Mouse (Mus musculus): Measurements from ENCODE around the gene Nr2f6. TPM values are rescaled to one million over a fixed set of nuclear protein-coding genes. Genes with fewer than 3 reads are reported as not detected.

Gene Nr2f6
- total RNA-seq, 2 experiments from 2014 or later, result 6.7 TPM; not detected in 1

DNA sequence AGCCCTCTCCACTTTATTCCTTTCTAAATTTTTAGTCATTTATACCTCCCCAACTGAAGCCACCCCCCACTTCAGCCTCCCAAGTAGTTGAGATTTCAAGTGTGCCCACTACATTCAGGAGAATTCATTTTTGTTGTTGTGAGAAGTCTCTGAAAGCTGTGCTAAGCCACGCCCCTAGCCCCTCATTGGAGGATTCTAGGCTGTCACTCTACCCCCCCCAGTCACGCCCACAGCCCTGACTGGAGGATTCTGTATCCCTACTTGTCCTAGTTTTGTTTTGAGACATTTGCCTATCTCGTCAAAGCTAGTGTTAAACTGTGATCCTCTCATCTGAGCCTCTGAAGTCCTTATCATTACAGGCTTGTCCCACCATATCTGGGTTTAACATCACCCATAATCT lies 11.1 kb upstream of the Nr2f6 start:
- ATAC-seq (replicated peaks; ENCODE audit: low FRiP score, poor library complexity, severe bottlenecking), result no peak

DNA sequence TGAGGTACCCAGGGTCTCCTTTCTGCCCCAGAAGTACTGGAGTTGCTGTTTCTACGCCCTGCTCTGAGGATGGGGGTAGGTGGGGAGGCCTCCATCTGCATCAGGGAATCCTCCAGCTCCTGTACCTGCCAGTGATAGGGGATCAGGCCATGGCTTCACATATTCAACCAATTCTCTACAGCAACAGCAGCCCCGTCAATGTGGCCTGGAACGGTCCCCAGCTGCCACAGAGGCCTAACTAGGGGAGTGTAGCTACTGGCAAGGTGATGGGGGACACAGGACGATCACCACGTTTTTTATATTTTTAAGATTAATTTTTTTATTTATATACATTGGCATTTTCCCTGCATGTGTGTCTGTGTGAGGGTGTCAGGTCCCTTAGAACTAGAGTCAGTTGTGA lies 10.6 kb upstream of the Nr2f6 start:
- no peak for ATAC-seq (replicated peaks; ENCODE audit: low FRiP score, poor library complexity, severe bottlenecking)

DNA sequence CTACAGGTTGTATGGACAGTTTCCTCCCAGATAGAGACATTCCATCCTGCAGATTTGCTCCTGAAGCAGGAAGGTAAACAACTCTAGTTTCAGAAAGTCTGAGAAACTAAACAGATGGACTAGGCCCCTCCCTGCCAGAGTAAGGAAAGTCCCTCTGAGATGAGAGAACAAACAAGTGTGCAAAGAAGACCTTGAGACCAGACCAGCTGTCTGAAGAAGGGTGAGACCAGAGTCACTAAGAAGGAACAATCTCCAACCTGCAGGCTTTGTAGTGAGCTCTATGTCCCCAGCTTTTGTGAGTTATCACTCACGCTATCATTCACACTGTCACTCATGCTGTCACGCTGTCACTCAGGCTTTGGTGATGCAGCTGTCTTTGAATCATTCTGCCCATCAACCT lies 9.9 kb upstream of the Nr2f6 start:
- ATAC-seq (replicated peaks; ENCODE audit: low FRiP score, poor library complexity, severe bottlenecking), result no peak

DNA sequence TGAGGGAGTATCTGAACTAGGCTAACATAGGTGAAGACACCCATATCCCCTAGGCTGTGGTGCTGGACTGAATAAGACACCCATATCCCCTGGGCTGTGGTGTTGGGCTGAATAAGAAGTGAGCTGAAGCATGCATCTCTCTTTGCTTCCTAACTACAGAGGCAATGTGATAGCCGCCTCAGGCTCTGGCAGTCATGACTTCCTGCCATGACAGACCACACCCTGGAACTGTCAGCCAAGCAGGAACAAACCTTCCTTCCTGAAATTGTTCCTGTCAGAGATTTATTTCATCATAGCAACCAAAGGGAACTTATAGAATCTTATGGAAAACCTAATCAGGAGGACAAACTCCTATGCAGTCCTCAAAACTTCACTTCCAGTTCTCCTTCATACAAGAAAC lies 6.5 kb upstream of the Nr2f6 start:
- no peak for ATAC-seq (replicated peaks; ENCODE audit: low FRiP score, poor library complexity, severe bottlenecking)

DNA sequence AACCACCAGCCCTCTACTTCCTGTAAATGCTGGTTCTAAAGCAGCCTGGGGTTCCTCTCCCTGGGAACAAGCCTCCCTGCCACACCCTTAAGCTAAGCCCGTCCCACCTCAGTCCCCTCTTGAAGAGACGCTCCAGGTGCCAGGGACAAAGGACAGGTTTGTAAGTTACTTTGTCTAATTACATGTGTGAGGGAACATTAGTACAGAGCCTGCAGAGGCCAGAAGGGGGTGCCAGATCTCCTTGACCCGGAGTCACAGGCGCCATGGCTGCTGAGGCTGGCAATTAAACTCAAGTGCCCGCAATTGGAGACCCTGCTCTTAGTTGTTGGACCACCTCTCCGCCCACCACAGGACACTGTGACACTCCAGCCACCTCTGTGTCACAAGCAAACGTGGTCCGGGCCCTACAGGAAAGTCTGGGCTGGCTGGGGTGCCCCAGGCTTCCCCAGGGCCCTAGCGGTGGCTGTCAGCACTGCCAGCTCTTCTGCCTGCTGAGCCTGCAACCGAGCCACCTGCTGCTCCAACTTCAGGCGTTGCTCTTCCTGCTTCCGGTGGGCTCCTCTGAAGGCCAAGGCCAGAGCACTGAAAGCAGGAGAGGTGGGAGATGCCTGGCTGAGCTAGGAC lies 3.6 kb upstream of the Nr2f6 start:
- no peak; the same call in 1 of the 2 replicates for ATAC-seq (replicated peaks; ENCODE audit: low FRiP score, poor library complexity, severe bottlenecking)

DNA sequence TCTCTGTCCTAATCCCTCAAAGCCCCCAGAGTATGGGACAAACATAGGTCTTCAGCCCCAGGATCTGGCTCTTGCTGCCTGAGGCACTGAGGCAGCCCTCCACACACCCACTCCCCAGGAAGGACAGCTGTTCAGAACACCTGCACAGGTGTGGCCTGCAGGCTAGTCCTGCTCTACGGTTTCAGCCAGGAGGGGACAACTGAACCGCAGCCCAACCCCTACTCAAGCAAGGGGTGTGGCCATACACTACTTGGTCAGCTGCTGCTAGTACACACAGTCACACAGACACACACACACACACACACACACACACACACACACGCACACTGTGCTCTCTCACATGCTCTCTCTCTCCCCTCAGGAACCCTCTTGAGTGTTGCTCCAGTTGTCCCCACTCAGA lies 2.1 kb upstream of the Nr2f6 start:
- no peak for ATAC-seq (replicated peaks; ENCODE audit: low FRiP score, poor library complexity, severe bottlenecking)

DNA sequence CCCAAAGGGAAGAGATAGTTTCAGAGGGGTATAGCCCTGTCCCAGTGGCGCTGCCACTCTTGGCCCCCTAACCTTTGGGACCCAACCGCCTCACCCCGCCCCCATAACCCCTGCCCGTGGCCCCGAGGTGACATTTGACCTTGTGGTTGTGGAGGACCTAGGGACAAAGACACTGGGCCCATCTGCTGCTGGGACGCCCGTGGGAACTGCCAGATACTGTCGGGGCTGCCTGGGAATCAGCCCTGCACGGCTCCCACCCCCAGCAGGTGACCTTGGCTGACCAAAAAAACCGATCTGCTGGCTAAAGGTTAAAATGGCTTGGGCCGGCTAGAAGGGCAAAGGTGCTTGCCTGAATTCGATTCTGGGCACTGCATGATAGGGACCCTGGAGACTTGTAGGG lies 1.6 kb upstream of the Nr2f6 start:
- no peak for ATAC-seq (replicated peaks; ENCODE audit: low FRiP score, poor library complexity, severe bottlenecking)

DNA sequence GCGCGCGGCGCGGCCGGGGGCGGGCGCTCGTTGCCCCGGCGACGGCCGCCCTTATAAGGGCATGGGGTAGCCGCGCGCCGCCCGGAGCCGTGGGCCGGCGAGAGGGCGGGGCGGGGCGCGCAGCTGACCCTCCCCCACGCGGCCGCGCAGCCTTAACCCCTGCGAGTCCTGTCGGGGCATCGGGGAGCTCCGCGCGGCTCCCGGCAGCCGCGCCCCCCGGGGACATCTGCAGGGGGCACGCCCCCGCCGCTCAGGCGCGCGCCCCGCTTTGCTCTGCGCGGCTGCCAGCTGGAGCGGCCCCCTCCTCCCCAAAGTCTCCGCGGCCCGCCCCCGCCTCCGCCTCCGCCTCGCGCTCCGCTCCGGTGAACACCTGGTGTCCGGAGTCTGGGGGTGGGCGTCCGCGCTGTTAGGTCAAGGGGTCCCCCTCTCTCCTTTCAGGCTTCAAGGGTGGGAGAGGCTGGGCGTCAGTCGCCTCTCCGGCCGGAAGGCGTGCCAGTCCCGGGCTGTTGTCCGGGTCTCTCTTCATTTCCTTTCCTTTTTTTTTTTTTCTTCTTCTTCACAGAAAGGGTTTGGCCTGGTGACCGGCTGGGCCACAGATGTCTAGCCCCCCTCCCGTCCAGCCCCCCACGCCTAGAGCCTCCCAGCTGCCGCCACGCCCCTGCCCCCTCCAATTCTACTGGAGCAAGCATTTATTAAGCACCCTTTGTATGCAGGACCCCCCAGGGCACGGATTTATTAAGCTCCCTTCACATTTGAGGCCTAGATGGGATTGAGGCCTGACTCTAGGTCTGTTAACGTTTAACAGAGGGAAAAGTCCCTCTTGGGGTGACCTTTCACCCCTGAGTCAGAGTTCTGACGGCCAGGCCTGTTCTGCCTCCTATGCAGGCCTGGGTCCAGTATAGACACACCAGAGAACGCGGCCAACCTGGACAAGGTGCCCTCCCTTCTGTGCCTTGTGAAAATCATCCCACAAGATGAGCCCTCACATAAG lies 506 bp upstream of the Nr2f6 start:
- no peak for ATAC-seq (replicated peaks; ENCODE audit: low FRiP score, poor library complexity, severe bottlenecking)

DNA sequence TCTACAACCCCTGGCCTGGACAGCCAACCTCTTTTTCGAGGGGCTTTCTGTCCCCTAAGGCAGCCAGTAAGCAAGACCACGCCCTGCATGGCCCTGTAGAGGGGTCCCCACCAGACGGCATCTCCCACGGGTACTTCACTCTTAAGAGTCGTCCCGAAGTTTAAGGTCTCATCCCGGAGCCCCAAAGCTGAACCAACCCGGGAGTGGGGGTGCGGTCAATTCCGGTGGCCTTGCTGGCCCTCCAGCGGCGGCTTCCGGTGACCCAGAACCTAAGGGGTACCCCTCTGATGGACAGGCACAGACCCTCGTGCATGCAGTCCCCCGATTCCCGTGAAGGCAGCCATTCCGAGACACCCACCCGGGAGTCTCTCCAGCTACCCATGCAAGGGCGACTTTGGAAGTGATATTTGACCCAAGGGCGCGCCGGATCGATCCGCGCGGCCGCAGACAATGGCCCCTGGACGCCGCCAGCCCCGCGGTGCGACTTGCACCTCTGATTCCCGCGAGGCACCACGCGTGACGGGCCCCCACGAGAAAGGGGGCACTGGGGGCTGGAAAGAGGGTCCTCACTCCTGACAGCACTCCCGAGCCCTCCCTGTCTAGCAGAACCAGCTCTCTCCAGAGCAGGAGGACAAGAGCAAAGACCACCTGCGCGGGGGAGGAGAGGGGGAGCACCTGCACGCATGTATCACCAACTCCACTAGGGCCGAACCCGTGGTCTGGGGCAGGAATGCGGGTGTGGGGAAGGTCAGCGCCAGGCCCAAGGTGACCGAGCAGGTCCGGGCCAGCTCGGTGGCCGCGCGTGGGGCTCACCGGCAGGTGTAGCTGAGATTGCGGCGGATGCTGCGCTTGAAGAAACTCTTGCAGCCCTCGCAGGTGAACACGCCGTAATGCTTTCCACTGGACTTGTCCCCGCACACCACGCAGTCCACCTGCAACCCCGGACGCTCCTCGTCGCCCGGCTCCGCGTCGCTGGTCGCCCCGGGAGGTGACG lies 1.3 kb downstream of the Nr2f6 start:
- no peak for ATAC-seq (replicated peaks; ENCODE audit: low FRiP score, poor library complexity, severe bottlenecking)

DNA sequence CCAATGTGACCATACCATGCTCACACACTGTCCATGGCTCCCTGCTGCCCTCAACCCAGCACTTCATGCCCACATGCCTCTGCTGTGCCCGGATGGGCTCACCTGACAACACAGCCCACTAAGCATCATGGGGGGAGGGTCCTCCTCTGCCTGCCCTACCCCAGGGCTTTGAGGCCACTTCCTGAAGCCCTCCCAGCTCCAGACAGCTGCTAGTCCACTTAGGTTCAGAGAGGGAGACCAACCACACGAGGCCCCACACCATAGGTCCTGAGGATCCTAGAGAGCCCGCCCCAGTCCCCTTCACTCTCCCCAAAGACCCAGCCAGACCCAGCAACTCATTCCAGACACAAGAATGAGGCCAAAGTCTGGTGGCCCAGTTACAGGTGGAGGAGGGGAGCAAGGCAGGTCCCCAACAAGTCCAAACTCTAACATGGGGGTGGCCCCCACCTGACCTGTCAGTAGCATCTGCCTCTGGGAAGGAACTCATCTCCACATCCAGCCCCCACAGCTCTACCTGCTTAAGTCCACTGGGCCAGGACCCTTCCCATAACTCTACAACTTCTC lies 2.2 kb downstream of the Nr2f6 start:
- no peak for ATAC-seq (replicated peaks; ENCODE audit: low FRiP score, poor library complexity, severe bottlenecking)

DNA sequence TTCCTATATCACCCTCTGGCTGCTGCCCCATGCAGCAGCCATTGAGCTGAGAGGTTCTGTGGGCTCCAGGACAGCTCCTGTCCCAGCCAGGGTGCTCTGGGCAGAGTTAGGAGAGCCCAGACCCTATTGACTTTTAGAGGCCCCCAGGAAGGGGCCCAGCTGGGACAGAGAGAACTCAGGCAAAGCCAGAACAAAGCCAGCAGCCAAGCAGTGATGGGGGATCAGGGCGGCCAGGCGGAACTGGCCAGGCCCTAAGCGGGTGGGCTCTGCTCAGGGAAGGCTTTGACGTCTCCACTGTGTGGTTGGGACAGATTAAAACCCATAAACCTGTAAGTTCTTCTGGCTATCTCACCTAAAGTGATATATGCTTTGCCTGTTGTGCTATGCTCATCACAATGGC lies 2.8 kb downstream of the Nr2f6 start:
- ATAC-seq (replicated peaks; ENCODE audit: low FRiP score, poor library complexity, severe bottlenecking), result no peak

DNA sequence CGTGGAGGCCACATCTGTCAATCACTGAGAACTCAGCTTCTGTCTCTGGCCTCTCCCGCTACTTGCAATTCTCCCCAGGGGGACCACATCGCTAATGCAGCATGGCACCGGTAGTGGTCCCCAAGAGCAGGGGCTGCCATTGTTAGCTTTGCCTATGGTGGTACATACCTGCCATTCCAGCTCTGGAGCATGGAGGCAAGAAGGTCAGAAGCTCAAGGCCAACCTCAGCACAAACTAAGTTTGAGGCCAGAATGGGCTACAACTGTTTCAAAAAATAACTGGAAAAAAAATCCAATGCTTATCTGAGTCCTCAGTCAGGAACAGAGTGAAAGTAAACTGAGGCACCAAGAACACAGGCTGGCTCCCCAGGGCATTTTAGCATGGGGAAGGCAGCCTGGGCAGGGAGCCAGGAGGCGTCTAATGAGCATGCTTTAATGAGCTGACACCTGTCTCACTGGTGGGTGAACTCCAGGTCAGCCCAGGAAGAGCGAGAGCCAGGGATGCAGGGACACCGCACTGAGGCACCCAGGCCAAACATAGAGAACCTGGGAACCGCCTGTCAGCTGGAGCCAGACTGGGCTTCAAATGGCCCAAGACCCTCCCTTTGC lies 5.2 kb downstream of the Nr2f6 start:
- ATAC-seq (replicated peaks; ENCODE audit: low FRiP score, poor library complexity, severe bottlenecking), result no peak

DNA sequence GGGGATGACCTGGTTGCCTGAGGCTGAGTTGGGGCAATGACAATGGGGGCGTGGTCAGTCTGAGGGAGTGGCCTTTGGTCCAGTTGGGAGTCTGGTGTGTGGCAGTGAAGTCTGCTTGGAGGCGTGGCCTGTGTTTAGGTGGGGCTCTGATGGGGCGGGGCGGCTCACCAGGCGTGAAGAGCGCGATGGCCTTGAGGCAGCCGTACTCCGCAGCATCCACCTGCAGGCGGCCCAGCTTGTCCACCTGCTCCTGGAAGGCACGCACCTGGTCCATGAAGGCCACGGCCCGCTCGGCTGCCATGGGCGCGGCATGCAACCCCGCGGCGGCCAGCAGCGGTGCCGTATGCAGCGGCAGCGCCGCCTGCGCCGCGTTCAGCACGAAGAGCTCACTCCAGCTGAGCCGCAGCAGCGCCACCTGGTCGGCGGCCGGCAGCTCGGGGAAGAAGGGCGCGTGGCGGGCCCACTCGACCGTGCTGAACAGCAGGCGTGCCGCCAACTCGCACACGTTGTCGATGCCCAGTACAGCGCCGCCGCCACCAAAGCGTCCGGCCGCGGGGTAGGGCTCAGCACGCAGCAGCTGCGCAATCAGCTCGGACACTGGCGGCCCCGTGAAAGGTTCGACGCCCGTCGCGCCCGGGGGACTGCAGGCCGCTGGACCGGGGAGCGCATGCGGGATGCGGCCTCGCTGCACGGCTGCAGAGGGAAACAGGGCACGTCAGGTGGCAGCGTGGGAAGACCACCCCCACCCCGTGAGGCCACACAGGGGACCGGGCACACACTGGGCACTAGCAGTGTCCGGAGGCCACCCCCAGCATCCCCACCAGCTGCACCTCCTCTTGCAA lies 6.0 kb downstream of the Nr2f6 start:
- 0 out of 2 replicates have a peak, but pooled peaks have one; percentile 17 for ATAC-seq (replicated peaks; ENCODE audit: low FRiP score, poor library complexity, severe bottlenecking)

DNA sequence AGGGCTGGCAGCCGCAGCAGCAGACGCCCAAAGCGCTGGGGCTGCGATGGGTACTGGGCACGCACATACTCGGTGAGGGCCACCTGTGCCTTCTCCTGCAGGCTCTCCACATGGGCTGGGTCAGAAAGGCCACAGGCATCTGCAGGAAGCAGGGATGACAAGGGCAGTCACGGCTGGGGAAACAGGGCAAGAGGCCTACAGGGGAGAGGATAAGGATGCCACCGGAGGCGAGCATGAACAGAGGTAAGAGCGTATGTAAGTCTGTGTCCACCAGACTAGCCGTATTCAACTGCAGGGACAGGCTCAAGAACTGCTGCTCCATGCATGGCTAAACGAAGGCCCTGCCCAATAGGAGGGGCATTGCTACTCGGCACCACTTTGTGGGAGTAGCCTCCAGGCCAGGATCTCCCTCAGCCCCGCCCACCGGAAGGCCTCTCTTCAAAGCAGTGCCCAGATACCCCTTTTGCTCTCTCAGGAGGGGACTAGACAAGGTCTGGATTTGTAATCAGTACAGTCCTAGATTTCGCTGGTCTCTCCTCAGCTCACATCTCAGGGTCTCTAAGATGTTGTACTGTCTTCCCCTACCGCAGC lies 7.0 kb downstream of the Nr2f6 start:
- ATAC-seq (replicated peaks; ENCODE audit: low FRiP score, poor library complexity, severe bottlenecking), result no peak

DNA sequence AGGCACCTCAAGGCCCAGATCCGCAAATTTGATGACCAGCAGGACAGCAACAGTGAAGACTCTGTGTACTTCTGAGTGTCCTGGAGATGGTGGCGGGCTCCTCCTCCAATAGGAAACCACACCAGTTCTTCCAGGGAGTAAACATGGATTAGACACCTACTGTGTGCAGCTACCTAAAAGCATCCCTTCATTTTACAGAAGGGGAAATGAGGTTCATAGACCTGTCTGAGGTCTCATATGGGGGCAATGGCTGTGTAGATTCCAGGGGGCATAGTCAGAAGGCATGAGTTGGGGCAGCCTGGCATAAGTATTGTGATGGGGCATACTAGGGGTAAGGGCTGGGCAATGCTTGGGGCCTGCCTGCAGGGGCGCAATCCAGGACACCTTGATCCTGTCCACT lies 8.8 kb downstream of the Nr2f6 start:
- no peak for ATAC-seq (replicated peaks; ENCODE audit: low FRiP score, poor library complexity, severe bottlenecking)

DNA sequence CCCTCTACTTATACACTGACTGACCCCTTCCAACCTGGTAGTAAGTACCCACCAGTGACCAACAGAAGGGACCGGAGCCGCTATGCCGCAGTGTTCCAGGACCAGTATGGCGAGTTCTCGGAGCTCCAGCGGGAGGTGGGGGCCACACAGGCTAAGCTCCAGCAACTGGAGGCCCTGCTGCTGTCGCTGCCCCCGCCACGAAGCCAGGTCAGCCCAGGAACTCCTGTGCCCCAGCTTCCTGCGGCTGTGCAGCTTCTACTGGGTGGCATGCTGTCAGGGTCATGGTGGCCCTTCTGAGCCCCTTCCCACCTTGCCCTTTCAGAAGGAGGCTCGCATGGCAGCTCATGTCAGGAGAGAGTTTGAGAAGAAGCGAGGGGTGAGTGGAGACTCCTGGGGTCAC lies 9.3 kb downstream of the Nr2f6 start:
- no peak for ATAC-seq (replicated peaks; ENCODE audit: low FRiP score, poor library complexity, severe bottlenecking)

DNA sequence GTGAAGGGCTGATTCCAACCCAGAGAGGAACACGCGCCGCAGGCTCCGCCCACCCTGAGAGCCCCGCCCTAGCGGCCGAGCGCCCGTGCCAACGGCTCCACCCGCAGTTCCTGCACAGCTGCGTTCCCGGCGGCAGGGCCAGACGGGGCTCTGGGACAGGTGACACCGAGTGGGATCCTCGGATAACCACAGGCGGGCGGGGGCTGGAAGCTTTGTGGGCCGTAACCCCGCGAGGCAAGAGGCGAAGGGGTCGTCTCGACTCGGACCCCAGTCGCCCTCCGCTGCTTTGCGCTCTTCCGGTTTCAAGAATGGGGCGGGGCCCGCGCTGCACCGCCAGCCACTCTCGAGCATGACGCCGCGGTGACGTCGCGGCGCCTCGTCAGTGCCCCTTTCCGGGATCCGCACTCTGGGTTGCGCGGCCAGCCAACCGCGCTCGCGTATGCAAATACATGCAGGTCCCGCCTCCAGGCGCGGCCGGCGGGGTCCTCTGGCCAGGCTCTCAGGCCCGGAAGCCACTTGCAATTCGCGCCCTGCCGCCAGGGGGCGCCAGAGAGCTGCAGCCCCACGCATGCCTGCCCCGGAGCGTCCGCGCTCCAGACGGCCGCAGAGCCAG lies 10.4 kb downstream of the Nr2f6 start, which contains the start of gene Ocel1:
Gene Ocel1, plus strand, starts transcription at position 63 of the 613 bp plus-strand sequence.
- ATAC-seq (replicated peaks; ENCODE audit: low FRiP score, poor library complexity, severe bottlenecking), result peak; percentile 84

All from erythroid progenitor cell, adult 5-6 weeks (primary cell).